Mouse (Mus musculus) G1E (cell line): Measurements from ENCODE around the gene Abhd12b. TPM values are rescaled to one million over a fixed set of nuclear protein-coding genes. Genes with fewer than 3 reads are reported as not detected.
"Not testable (repeated sequence)": the region's sequence is repeated elsewhere in the genome, so short reads cannot be mapped to it uniquely, and the experiment has no call there.

Source experiments
- ATAC-seq: 2 replicates; pipeline ENCODE4 v1.8.0; 2016; ENCODE audit warnings: mild to moderate bottlenecking; ENCODE audit not compliant: insufficient number of reproducible peaks, poor library complexity, low FRiP score, severe bottlenecking; ENCODE audit errors: extremely low read depth
- DNase-seq: peaks from one replicate; pipeline ENCODE4 v3.0.0; 2012; ENCODE audit warnings: low spot score
- H3K27me3 ChIP-seq: 2 replicates; pipeline ENCODE4 v1.6.1; 2012; ENCODE audit warnings: mild to moderate bottlenecking, low read length, inconsistent platforms; ENCODE audit not compliant: insufficient read depth
- H3K36me3 ChIP-seq: replicated peaks from 2 replicates; pipeline ENCODE3; 2012; ENCODE audit warnings: mild to moderate bottlenecking, inconsistent platforms
- H3K4me1 ChIP-seq: 2 replicates; pipeline ENCODE4 v1.6.1; 2012; ENCODE audit warnings: low read depth, low read length, inconsistent platforms, mixed read lengths; ENCODE audit not compliant: insufficient read depth
- H3K4me3 ChIP-seq: 2 replicates; pipeline ENCODE4 v1.5.1; 2012; ENCODE audit warnings: low read depth, mild to moderate bottlenecking, inconsistent platforms, low read length, moderate library complexity, mixed read lengths
- H3K9me3 ChIP-seq: replicated peaks from 2 replicates; pipeline ENCODE4 v1.6.1; 2012; ENCODE audit warnings: inconsistent platforms
- CTCF ChIP-seq: IDR thresholded peaks from 2 replicates; pipeline ENCODE4 v1.5.1; 2012; ENCODE audit warnings: low read depth, low read length, inconsistent platforms, mixed read lengths
- GATA1 ChIP-seq: IDR thresholded peaks from 2 replicates; pipeline ENCODE4 v1.6.1; 2012; ENCODE audit warnings: borderline replicate concordance, low read length, inconsistent platforms, mixed read lengths
- GATA2 ChIP-seq: IDR thresholded peaks from 2 replicates; pipeline ENCODE4 v1.6.1; 2012; ENCODE audit warnings: low read depth, low read length, inconsistent platforms, borderline replicate concordance
- POLR2AphosphoS5 ChIP-seq: IDR thresholded peaks from 2 replicates; pipeline ENCODE4 v1.6.1; 2012; ENCODE audit warnings: low read depth, low read length, inconsistent platforms; ENCODE audit not compliant: insufficient replicate concordance
- TAL1 ChIP-seq: conservative IDR thresholded peaks from 2 replicates; pipeline ENCODE4 v1.6.1; 2012; ENCODE audit warnings: low read depth, low read length, inconsistent platforms, mixed read lengths
- polyA plus RNA-seq: library from polyadenylated mRNA; stranded (reverse); fragments of >175 nt; gene quantifications from 2 replicates; pipeline ENCODE4 v1.2.3, GENCODE M21; 2012
- total RNA-seq, 2 experiments: library from RNA; stranded (forward) in 1 of 2; stranded (reverse) in 1 of 2; fragments of 200-1000 nt in 1 of 2; fragments of >200 nt in 1 of 2; fragmentation: Nextera tagmentation in 1 of 2; gene quantifications; 2 replicates each; pipeline ENCODE4 v1.2.3; 2014 to 2017

Gene Abhd12b
- total and polyA plus RNA-seq, 3 experiments = 0.11 TPM; not detected in 2

DNA sequence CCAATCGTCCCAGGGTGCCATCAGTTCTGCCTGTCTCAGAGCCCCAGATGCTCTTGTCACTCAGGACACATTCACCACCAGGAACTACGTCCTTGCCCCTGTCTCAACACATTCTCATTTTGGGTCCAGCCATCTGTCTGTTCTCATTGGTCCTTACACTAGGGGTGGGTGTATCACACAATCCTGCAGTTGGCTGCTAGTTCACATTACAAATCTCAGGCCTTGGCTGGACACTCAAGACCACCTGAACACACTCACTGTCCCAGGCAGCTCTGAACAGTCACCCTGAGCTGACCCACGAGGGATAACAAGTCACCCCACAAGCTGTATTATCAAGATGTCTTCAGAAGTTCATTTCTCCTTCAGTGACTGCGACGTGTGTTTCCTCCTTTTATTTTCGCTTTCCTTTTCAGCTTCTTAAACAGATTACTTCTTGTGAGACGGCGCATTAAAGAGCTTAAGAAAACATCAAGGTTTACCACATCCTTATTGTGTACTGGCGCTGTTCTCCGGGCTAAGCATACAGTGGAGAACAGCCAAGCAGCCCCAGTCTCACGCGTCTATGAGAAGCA is 17.7 kb upstream of the Abhd12b start:
- Histone ChIP-seq H3K4me3 (no peak overlapping the region), H3K27me3 (peaks cover 36% of the 10 kb centered on the region), H3K36me3 (no peaks in the 10 kb centered on the region), H3K9me3 (no peaks in the 10 kb centered on the region), H3K4me1 (peaks cover 25% of the 10 kb centered on the region)
- DNase-seq (no peak), ATAC-seq (no peak)
- TF ChIP-seq TAL1 (no peak), POLR2AphosphoS5 (no peak), CTCF (no peak), GATA1 (no peak), GATA2 (no peak)

GRCm38 (mm10) chr12:70137095-70137494 is 16.8 kb upstream of the Abhd12b start:
- no peak for DNase-seq
- TF ChIP-seq GATA2 = no peak
- no peak for TF ChIP-seq TAL1
- TF ChIP-seq GATA1 = no peak
- no peak for TF ChIP-seq POLR2AphosphoS5
- TF ChIP-seq CTCF = no peak
- Histone ChIP-seq H3K9me3 (no peaks in the 10 kb centered on the region), H3K4me3 (no peak overlapping the region), H3K36me3 (no peaks in the 10 kb centered on the region), H3K27me3 (peaks cover 34% of the 10 kb centered on the region), H3K4me1 (peaks cover 25% of the 10 kb centered on the region)
- no peak for ATAC-seq

GRCm38 (mm10) chr12:70137626-70138025 is 16.3 kb upstream of the Abhd12b start:
- peaks cover 25% of the 10 kb centered on the region for H3K4me1 ChIP-seq
- H3K4me3 ChIP-seq = no peak overlapping the region
- no peaks in the 10 kb centered on the region for H3K36me3 ChIP-seq
- peaks cover 31% of the 10 kb centered on the region for H3K27me3 ChIP-seq
- DNase-seq = no peak
- H3K9me3 ChIP-seq = no peaks in the 10 kb centered on the region
- no peak for TF ChIP-seq CTCF
- TF ChIP-seq GATA1 = no peak
- TF ChIP-seq GATA2 = no peak
- no peak for ATAC-seq

DNA sequence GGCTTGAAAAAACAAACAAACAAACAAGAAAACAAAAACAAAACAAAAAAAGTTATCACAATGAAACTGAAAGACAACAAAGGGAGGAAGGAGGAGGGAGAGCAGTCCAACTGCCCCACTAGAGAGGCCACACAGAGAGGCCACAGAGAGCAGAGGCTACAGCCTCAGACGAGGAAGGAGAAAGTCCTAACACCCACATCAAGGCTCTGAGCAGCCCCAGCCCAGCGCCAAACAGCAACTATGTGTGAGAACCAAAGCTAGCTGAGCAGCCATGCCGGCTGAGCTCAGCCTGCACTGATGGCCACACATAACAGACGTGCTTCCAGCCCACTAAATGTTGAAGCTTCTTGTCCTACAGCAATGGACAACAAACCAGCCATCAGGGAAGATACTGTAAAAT is 14.1 kb upstream of the Abhd12b start:
- H3K36me3 ChIP-seq = no peaks in the 10 kb centered on the region
- H3K9me3 ChIP-seq = no peaks in the 10 kb centered on the region
- no peak for DNase-seq
- peaks cover 23% of the 10 kb centered on the region for H3K4me1 ChIP-seq
- H3K27me3 ChIP-seq = peaks cover 24% of the 10 kb centered on the region
- TF ChIP-seq GATA2 (no peak), TAL1 (no peak), GATA1 (no peak), POLR2AphosphoS5 (no peak), CTCF (no peak)
- no peak overlapping the region for H3K4me3 ChIP-seq
- ATAC-seq = no peak

- TF ChIP-seq GATA2 (no peak), TAL1 (no peak), GATA1 (no peak), CTCF (no peak), POLR2AphosphoS5 (no peak)
- peaks cover 25% of the 10 kb centered on the region for H3K4me1 ChIP-seq
- DNase-seq = peak; percentile 57
- H3K4me3 ChIP-seq = no peak overlapping the region
- peak; percentile 87 for ATAC-seq
- H3K9me3 ChIP-seq = no peaks in the 10 kb centered on the region
- H3K27me3 ChIP-seq = peaks cover 22% of the 10 kb centered on the region
- H3K36me3 ChIP-seq = no peaks in the 10 kb centered on the region
Observed at GRCm38 (mm10) chr12:70140542-70140941, 13.4 kb upstream of the Abhd12b start.

DNA sequence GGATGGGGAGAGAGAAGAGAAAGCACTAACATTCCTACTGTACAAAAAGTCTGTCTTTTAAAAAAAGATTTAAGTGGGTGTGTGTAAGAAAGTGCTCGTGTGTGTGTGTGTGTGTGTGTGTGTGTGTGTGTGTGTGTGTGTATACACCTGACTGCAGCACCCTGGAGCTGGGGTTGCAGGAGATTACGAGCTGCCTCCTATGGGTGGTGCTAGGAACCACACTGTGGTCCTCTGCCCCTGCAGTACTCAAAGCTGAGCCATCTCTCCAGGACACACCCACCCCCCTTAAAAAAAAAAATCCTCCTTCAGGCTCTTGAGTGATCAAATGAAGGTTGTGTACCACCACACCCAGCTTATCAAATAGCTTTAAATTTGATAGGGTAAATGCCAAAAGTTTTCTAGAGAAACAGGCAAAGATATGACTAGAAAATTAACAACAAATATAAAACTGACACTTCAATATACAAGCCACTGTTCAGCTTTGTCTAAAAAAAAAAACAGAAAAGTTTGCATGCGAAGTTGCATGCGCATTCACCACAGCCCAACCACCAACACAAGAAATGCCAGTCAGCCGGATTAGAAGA is 12.9 kb upstream of the Abhd12b start:
- Histone ChIP-seq H3K36me3 (no peaks in the 10 kb centered on the region), H3K4me3 (no peak overlapping the region), H3K9me3 (no peaks in the 10 kb centered on the region), H3K27me3 (peaks cover 23% of the 10 kb centered on the region), H3K4me1 (peaks cover 21% of the 10 kb centered on the region)
- ATAC-seq (no peak), DNase-seq (no peak)
- TF ChIP-seq CTCF (no peak), POLR2AphosphoS5 (no peak), TAL1 (no peak), GATA2 (no peak), GATA1 (no peak)

DNA sequence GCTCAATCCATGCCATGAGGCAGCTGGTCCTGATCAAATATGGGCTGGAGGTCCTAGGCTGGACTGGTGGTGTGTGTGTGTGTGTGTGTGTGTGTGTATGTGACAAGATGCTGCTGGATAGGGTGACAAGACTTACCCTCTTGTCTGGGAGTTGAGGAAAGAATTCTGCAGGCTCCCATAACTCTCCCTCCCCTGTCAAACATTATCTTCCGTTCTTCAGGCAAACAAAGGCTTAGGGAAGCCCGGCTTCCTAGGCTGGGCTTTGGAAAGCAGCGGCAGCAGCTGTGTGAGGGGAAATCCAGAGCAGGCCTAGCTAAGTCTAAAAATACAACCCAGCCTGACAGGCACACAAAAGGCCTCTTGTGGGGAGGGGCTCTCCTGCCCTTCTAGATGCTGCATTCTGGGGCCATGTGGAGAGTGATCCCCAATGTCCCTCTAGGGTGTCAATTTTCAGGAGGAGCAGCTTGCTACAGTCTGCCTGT is 9.8 kb upstream of the Abhd12b start:
- H3K27me3 ChIP-seq = peaks cover 29% of the 10 kb centered on the region
- ATAC-seq, DNase-seq, H3K36me3 ChIP-seq, H3K4me3 ChIP-seq, H3K9me3 ChIP-seq: not testable (repeated sequence)
- peaks cover 26% of the 10 kb centered on the region for H3K4me1 ChIP-seq
